Mouse (Mus musculus): ENCODE results near the gene Sh3bgr.

Sh3bgr gene

DNA sequence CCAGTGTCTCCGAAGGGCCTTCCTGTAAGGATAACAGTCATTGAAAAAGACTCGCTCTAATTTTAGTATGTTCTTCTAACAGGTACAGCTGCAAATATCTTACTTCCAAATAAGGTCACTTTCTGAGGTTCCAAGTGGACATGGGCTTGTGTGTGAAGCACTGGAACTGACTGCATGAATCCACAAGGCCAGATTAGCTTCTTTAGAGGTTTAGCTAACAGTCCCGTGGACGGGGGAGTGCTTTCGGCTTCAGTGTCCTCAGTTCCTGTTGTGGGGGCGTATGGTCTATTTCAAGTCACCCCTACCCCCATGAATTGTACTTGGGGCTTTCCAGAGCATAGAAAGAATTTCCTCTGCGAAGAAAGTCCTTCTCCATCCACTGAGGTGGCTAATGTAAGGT is 10.6 kb downstream of the Sh3bgr start:
- DNase-seq = no peak

DNA sequence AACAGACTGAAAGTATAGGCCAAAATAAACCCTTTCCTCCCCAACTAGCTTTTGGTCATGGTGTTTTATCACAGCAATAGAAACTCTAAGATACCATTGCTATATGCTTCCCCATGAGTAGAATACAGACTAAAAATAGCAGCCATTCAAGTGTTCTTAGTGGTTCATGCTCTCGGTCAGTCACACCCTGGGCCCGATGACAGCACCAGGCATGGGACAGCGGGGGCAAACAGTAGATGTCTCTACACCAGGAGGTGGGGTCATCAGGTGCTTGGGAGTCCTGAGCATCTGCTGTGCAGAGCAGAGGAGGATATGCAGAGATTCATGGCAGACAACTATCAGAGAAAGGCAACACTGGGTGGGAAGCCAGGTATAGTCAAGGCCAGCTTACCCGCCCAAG is 12.8 kb downstream of the Sh3bgr start:
- DNase-seq = no peak

DNA sequence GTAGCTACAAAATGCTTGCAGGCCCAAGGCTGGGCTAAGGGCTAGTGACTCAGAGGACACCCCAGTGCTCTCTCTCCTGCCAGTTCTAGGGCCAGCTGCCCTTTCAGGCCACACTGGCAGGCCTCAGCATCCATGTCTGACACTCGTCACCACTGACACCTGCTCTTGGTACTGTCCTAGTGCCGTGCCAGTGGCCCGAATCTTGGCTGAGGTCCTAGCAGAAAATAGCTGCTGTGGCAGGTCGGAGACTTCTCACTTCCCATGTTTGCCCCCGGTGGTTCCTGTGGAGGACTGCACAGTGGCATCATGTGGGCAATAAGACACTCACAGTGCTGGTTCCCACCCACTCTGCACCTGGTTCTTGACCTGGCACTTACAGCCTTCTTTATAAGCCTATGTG is 21.2 kb downstream of the Sh3bgr start:
- DNase-seq = no peak

DNA sequence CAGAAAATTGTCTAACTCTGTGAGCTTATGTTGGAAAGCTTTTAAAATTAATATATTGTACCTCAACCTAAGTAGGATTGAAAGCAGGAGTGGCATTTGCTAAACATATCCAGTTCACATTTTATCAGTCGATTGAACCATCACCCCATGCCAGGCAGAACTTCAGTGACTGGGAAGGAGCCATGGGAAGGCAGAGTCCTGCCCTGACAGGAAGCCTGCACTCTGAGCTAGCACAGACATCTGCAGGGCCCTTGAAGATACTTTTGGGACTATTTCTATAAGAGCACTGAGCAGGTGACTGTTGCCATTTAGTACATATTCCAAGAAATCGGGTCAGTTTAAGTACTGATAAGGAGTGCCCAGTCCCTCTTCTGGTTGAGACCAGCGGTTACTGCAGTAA is 21.7 kb downstream of the Sh3bgr start:
- no peak for DNase-seq

DNA sequence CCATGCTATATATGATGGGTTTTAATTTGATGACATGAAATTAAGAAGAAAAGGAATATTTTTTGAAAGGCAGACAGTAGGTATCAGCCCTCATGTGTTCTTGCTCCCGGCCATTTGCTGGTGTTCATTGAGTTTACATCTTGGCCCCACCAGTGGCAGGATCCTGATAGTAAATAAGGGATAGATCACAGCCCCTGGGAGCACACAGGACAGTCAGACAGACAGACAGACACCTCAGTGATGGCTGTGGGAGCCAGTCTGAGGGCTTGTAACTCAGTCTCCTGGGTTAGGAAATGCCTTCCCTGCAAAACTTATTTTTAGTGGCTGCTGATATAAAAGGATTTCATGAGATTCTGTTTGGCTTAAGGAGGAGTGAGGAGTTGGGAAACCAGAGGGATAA is 22.2 kb downstream of the Sh3bgr start:
- no peak for DNase-seq

DNA sequence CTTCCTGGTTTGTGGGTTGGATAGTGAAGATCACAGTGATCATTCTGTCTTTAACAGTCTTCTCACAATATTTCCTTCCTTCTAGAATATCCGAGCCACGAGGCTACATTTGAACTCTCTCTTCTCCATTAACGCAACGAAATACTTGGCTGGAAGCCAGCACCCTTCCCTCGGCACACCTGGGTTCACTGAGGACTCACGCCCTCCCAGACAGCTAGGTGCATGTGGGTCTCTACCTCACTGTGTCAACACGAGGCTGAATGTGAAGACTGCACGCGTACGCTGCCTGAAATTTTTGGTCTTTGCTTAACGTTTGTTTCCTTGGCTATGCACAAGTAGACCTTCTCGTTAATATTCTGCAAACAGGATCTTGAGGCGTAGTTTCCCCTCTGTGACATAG is 28.2 kb downstream of the Sh3bgr start:
- no peak for DNase-seq

DNA sequence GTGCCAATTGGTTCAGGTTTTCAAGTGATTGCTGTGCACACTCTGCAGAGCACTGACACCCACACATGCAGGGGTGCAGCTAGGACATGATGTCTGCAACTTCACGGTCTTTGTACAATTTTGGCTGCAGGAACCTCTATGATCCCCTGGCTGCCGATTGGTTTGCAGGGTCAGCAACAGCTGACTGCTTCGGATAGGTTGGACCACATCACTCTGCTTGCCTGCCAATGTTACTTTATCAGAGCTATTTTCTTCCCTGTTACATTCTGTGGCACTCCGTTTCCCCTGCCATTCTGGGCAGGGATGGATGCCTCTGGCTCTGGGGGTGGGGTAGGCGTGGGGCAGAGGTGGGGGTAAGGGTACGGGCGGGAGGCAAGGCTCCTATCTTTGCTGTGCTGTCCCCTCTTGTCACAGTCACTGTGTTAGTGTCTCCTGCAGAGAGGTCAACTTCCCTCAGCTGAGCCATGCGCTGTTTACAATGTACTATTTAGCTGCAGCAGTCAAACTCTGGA is 28.9 kb downstream of the Sh3bgr start:
- DNase-seq = no peak

DNA sequence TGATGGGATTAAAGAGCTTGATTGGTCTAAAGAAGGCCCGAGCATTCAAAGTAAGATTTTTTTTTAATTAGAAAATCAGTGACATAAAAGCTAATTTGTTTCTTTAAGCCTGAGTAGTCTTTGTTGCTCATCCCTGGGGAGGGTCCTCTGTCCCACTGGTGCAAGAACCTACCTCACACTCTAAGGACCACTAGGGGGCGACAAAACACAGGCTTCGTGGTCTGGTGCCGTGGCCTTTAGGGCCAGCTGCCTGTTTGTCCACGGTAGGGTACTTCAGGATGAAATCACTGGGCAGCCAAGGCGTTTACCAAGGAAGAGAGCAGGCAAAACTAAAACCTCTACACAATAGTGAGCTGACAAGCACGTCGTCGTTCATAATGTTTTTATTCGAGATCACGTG is 30.2 kb downstream of the Sh3bgr start:
- DNase-seq = peak; percentile 17 to 56

DNA sequence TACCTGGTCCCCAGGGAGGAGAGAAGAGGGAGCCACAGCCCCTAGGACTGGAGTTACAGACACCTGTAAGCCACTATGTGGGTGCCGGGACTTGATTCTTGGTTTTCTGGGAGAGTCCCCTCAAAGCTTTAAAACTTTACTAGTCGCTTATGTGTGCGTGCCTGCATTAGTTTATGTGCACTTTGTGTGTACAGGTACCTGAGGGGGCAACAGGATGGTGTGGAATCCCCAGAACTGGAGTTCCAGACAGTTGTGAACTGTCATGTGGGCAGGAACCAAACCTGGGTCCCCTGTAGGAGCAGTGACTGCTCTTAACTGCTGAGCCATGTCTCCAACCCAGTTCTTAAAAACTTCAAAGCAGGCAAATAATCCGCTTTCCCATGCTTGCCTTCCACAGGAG is 31.0 kb downstream of the Sh3bgr start:
- DNase-seq = no peak

DNA sequence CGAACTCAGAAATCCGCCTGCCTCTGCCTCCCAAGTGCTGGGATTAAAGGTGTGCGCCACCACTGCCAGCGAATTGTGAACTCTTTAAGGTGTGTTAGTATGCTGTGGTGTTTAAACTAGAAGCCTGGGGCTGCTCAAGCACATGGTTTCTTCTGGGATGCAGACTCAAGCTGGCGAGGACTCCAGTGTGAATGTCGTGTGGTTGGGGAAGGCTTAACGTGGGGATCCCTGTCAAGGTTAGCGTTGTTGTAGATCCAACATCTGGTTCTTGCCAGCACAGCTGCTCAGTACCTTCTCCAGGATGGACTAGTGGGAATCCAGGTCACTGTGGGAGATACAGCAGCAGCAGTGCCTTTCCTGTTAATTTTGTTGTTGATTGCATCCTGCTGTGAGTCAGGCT is 31.7 kb downstream of the Sh3bgr start:
- no peak for DNase-seq

DNA sequence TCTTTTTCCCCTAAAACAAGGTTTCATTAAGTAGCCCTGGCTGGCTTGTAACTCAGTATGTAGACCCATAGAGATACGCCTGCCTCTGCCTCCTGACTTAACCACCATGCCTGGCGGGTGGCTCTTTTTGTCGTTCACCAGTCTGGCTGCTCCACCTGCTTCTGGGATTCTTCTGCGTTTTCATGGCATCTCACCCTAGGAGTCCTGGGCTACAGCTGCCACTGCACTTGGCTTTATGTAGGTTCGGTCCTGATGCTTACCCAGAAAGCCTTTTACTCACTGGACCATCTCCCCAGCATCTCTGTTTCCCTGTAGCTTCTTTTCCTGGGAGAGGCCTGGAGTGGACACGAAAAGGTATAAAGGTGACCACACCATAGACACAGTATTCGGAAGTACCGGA is 33.7 kb downstream of the Sh3bgr start:
- DNase-seq = no peak

DNA sequence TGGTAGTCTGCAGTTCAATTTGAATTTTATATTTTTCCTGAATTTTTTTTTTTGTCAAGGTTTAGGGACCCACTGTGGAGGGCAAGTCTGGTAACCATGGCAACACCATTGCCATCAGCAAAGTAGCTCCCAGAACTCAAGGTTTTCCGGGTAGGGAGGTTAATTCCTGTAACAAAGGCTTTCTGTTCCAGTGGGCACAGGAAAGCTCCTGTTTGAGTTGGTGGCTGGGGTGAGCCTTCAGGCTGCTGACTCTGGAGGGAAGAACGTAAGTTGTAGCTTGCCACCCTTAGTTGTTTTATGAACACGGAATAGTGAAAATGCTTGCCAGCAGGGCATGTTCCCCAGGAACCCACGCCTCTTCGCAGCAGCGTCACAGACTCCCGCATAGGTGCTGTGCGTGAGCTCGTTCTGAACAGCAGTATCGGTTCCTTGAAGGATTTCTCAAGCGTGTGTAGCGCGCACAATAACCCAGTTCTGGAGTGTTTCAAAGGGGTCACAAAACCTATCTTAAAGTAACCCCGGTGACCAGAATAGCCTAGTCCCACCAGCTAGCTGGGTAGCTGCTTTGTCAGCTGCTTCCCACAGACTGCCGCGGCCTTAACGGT is 35.2 kb downstream of the Sh3bgr start, which contains the start of gene B3galt5:
Gene B3galt5, plus strand, starts transcription at position 436 of the 605 bp plus-strand sequence.
- DNase-seq = no peak

DNA sequence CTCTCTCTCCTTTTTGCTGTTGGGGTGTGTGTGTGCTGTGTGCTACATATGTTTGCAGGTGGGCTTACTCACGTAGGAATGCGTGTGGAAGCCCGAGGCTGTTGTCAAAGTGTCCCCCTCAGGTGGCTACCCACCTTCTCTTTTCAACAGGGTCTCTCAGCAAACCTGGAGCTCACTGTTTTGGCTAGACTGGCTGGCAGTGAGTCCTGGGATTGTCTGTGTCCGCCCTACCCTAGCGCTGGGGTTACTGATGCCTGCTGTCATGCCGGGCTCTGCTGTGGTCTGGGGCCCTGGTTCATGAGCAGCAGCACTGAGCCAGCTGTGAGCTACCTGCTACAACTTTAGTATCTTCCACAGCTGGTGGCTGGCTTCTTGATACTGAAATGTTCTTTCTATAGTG is 44.2 kb downstream of the Sh3bgr start:
- no peak for DNase-seq

DNA sequence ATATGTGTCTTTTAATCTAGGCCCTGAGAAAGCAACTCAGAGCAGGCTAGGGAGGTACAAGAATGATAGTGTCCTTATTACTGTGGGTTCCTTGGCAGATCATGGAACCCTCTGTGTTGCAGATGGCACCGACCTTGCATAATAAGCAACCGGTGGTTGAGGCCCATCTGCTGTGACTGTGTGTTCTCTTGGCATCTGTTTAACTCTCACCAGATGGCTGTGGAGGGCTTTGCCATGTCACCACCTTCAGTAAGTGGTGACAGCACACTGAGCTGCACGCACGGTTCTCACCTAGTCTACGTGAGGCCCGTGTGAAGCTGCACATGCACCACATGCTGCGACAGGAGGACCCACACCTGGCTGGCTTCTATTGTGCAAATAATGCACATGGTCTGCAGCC is 49.4 kb downstream of the Sh3bgr start:
- DNase-seq = no peak

DNA sequence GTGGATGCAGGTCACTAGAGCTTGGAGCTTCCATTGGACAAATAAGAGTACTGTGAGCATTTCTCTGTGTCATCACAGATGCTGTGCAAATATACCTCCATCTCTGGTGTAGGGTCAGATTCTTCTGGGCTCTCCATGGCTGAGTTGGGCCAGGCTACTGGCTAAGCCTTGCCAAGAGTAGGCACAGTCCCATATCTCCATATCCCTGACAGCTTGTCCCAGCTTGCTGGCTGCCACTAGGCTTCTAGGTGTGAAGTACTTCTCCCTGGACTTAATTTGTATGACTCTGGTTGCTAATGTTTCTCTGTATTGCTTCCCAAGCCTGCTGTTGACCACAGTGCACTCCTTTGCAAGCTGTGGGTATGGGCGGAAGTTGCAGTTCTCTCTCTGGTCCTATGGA is 51.9 kb downstream of the Sh3bgr start:
- no peak for DNase-seq

DNA sequence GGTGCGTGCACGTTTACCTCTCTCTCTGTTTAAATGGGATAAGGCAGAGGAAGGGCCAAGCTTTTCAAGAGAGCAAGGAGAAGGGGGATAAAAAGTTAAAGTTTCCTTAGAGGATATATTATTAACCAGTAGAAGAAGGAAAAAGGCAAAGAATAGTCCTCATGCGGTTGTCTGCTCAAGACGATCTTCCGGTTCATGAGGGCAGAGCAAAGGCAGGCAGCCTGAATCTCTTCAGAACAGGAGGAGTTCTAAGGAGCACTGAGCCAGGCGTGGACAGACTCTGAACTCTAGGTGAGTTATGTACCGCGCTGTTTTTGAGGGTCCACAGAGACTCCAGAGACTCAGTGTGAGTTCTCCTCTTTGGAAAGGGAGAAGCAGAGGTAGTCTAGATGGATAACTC is 58.2 kb downstream of the Sh3bgr start:
- no peak for DNase-seq

DNA sequence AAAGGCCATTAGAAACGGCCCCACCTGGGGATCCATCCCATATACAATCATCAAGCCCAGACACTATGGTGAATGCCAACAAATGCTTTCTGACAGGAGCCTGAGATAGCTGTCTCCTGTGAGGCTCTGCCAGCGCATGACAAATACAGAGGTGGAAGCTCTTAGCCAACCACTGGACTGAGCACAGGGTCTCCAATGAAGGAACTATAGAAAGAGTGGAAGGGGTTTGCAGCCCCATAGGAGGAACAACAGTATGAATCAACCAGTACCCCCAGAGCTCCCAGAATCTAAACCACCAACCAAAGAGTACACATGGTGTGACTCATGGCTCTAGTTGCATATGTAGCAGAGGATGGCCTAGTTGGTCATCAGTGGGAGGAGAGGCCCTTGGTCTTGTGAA is 71.5 kb downstream of the Sh3bgr start:
- DNase-seq = no peak

DNA sequence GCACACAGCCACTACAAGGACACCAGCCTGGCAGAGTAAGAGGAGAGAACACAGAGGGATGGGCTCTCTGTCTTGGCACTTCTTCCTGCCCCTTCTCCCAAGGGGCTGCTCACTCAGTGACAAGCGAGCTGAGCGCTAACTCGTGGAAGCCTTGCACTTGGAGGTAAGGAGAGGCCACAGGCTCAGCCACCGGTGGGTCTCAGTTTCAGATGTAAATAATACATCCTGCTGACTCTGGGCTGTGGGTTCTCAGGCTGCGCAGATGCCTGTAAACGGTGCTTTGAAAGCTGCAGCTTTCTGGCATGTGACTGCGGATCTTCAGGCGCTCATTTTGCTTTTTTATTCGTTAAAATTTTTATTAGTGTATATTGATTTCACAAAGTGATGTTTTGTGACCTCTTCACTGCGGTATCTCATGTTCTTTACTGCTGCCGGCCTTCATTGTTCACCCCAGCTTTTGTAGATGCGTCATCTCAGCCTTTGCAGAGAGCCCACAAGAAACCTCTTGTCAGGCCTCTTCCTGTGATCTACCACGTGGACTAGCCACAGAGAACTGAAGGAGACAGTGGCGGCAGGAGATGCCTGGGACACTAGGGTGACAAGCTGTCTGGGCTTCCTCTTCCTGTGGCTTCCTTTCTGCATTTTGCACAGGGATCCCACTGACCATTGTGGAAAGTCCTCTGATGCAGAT is 72.8 kb downstream of the Sh3bgr start:
- DNase-seq = peak in 1 of 2 experiments; percentile 7

DNA sequence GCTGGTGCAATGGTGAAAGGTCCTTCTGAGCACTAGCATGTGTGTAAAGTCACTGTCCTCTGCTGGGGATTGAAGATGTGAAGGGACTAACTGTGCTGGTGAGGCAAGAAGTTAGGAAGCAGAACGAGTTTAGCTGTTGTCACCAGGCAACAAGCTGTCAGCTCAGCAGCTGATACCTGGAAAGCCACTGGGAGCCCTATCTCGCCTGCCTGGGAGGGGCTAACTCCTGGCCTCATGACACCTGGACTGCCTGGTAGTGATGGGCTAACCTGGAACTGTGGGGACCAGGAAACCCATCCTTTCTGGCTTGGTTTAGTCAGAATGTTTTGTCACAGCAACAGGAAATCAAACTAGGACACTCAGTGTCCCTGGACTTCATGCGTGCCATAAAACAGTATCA is 76.3 kb downstream of the Sh3bgr start:
- no peak for DNase-seq
